Mouse (Mus musculus): Measurements from ENCODE around the gene Atp13a5.

GRCm38 (mm10) chr16:29204875-29205274, 173.7 kb downstream of the Atp13a5 start:
- TF ChIP-seq CTCF (IDR thresholded peaks at IDR 0.05; ENCODE audit: insufficient read depth, low read length): no peak
- no peak for TF ChIP-seq POLR2A (IDR thresholded peaks at IDR 0.05; ENCODE audit: borderline replicate concordance, extremely low read depth, low read depth, low read length)
